Mouse (Mus musculus) cerebellum, adult 18-20 months (tissue): Measurements from ENCODE around the gene Sdk2.

Experiments
- DNase-seq, 2 experiments: peaks; one replicate each; pipeline ENCODE4 v3.0.0; 2021

Gene Sdk2

GRCm38 (mm10) chr11:113985826-113986416 is 80.9 kb downstream of the Sdk2 start:
- DNase-seq: no peak

DNA sequence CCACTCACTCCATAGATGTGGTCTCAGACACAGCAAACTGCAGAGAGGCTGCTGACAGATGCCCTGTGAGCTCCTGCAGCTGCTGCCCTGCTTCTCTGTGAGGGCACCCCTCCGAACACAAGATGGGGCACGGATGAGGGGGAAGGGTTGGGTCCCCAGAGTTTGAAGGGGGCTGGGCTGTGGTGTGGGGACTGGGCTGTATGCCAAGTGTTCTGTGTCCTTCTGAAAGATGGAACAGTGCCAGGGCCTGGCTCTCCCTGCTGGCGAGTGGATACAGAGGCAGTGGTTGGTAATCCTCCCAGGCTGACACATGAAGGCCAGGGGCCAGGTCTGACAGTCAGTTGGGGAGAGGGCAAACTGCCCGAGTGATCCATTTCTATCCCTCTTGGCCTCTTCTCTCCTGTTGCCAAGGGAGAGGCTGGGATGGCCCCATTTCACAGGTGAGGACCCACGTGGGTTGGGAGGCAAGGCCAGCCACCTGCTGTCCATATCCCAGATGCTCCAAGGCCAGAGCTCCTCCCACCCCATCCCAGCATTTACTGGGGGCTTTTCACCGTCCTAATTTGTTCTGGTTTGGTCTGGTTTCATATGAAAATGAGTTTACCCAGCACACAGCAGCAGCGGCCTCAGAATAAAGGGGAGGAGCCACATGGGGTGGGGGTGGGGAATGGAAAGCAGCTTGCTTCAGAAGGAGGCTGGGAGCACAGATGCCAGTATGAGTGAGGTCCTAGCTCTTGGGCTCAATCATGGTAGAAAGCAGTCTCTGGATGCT is 84.9 kb downstream of the Sdk2 start:
- DNase-seq: no peak

GRCm38 (mm10) chr11:113981088-113981487 is 85.8 kb downstream of the Sdk2 start:
- no peak for DNase-seq

GRCm38 (mm10) chr11:113978318-113978717 is 88.5 kb downstream of the Sdk2 start:
- no peak for DNase-seq

DNA sequence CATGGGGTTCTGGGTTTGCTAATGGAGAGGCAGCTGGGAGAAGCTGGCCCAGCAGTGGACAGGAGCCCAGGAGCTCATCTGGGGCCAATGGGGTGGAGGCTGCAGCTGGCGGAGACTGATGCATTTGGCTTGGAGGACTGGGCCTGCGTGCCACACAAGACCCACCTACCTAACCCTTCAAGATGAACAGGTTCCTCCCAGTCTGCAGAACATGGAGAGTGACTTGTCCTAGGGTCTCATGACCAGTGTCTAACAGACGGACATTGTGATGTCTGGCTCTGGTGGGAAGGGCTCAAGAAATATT is 91.2 kb downstream of the Sdk2 start:
- DNase-seq: no peak

GRCm38 (mm10) chr11:113974876-113975666 is 91.8 kb downstream of the Sdk2 start:
- DNase-seq: no peak

GRCm38 (mm10) chr11:113972517-113972872 is 94.4 kb downstream of the Sdk2 start:
- peak; percentile 14 to 18 for DNase-seq

GRCm38 (mm10) chr11:113971609-113972516 is 95.0 kb downstream of the Sdk2 start:
- DNase-seq: no peak

GRCm38 (mm10) chr11:113970026-113970425 is 96.8 kb downstream of the Sdk2 start:
- peak in 1 of 2 experiments; percentile 6 for DNase-seq

DNA sequence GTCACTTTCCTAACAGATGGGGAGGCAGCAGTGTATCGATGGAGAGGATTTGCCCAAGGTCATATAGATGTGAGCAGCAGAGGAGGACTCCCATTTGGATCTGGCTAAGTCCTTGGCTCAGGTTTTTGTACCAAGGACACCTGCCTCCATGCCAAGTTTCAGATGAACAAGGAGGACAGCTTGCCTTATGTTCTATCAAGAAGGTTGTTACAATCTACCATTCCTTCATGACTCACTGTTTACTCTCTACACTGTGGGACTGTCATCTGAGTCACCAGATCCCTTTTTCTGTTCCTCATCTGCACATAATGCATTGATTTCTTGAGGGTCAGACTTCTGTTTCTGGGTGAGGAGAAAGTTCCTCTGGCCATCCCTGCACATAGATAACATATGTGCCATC is 101.6 kb downstream of the Sdk2 start:
- no peak for DNase-seq

GRCm38 (mm10) chr11:113962751-113963150 is 104.1 kb downstream of the Sdk2 start:
- no peak for DNase-seq

DNA sequence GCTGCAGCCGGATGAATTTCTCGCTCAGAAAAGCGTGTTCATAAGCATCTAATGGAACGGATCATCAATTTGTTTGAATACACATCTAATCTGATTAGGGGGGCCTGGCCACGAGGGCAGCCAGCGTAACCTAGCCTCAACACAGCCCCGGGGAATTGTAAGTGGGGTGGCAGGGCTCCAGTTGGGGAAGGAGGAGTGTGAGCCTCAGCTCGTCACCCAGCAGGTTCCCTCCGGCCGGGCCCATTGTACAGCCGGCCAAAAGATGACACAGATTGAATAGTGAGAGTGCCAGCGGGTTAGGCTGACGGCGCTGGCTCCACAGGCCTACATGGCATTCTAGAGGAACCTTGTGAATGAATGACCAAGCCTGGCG is 115.2 kb downstream of the Sdk2 start:
- DNase-seq: peak; percentile 70 to 71

DNA sequence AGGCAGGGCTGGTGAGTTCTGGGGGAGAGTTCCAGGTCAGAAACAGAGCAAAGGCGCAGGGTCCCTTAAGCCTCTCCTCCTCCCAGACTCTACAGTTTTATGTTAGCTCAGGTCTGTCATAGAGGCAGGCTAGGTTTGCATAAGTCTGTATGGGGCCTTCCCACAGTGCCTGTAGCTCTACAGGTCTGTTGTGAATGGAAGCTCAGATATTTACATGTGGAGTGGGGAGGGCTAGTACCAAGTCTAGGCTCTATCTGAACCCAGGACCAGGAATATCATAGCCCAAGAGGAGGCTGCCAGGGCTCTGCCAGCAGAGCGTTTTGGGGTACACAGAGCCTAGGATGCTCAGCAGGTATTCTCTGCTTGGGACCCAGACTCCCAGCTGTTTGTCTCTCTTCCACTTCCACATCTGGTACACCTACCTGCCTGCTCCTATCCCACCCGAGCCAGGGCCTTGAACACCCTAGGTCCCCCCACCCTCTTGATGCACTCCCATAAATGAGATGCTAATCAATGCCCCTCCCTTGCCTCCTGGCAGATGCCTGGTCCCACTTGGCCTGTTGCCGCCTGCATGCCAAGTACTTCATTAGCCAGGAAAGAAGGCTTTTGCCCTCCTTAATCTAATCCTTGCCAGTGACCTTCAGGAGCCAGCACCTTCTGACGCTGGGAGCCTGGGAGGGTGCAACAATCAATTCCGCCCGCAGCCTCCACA is 115.8 kb downstream of the Sdk2 start:
- peak; percentile 26 to 30 for DNase-seq

DNA sequence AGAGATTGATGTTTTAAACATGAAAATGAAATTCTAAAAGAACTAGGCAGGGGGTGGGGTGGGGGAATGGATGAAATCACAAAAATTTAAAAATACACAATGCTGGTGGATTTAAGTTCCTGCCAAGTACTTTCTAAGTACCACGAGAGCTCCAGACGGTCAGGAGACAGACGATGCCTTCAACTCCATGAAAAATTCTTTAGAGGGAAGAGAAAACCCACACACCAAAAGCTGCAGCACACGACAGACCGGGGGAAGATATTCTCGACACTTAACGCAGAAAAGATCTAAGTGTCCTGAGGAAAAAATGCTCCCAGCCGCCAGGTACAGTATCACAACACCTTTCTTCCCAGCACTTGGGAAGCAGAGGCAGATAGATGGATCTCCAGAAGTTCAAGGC is 118.2 kb downstream of the Sdk2 start:
- no peak for DNase-seq

DNA sequence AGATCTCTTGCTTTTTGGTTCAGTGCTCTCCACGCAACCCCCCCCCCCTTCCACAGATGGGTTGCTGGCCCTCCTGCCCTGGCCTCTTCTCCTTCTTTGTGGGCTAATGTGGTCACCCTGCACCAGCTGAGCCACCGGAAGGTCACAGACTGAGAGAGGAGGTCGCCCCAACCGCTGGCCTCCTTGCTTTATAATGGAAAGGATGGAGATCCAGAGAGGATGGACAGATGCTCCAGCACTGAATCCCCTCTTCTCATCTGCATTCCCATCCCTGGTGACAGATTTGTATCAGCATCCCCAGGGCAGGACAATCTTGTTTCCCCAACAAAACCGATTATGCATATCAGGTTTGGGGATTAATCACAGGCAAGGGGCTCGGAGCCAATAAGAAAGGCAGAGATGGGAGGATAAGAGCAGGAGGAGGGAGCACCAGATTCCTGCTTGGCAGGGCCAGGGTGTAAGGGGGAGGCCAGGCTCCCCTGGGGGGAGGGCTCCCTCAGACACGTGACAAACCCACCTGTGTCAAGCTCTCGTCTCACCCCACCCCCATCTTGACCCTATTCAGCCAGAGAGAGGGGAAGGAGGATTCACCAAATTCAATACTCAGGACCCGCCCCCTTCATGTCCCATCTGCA is 124.6 kb downstream of the Sdk2 start:
- DNase-seq: no peak

- DNase-seq: no peak
Measured at GRCm38 (mm10) chr11:113933678-113934077, 133.2 kb downstream of the Sdk2 start.

DNA sequence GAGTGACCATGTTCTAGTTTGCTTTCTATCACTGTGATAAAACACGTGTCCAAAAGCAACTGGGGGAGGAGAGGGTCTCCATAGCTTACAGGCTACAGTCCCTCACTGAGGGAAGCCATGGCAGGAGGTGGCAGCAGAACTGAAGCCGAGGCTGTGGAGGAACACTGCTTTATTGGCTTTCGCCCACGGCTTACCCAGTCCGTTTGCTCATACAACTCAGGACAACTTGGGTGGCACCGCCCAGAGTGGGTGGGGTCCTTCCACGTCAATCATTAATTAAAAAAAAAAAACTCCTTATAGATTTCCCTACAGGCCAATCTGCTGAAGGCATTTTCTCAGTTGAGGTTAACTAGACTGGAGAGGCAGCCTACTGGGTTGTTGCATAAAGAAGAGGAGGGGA is 133.9 kb downstream of the Sdk2 start:
- no peak for DNase-seq

DNA sequence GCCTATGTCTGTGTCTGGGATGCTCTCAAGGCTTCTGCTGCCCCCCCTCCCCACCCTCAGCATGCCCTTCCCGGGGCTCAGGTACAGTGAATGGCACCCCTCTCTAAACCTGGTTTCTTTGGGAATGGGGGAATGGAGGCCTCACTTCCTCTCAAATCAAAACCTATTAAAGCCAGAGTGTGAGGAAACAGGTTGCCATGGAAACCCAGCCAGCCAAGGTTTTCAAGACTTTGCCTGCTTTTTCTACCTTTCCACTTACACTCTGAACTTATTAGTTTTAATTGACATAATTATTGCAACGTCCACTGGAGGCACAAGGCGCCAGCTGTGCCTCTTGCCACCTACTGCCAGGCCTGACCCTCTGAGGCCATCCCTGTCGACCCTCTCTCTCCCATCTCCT is 135.1 kb downstream of the Sdk2 start:
- no peak for DNase-seq

DNA sequence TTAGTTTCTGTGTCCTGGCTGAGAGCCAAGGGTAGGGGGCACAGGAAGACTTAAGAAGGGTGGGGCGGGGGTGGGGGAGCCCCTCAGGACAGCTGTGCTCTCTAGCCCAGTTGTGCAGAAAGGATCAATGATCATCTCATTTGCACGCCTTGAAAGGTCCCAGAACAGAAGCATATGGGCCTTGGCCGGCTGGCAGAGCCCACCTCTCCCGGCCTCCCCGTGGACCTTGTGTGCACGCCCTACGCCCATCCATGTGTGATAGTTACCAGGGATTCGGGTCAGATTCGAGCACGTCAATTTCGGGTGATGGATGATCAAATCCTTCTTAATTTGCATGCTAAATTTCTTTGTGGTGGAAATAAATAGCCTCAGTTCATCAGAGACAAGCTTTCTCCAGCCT is 136.7 kb downstream of the Sdk2 start:
- DNase-seq: no peak

DNA sequence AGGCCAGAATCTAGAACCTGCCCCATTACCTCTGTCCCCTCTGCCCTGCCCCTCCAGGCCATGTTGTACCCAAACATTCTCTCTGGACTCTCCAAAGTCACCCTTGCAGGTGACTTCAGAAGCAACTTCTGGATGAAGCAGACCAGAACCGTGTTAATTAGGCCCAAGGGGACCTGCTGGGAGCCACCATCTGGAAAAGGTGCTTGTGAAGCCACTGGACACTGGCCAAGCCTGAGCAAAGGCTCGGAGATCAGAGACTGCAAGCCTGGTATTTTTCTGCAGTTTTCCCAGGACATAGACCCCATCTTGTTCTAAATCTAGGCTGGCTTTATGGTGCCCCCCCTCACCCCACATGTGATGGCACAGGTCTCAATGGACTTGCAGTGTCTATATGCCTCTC is 138.0 kb downstream of the Sdk2 start:
- peak; percentile 38 to 48 for DNase-seq

GRCm38 (mm10) chr11:113928291-113928690 is 138.6 kb downstream of the Sdk2 start:
- DNase-seq: peak; percentile 14 to 29

DNA sequence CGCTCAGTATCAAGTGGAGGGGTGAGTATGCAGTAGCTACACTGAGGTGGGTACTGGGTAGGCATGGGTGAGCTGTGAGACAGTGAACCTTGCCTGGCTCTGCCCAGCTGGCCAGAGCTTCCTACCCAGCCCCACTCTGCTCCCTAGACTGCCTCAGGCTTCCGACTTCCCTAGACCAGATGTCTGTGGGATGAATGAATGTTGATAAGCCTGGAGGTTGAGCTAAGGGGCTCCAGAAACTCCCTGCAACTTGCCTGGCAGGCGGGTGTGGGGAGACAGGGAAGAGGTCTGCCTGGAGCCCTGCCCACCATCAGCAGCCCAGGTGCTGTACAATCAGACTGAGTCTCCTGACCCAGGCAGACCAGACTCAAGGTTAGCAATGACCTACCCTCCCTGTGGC is 139.0 kb downstream of the Sdk2 start:
- DNase-seq: no peak
